Mouse (Mus musculus): ENCODE results near the gene P2rx6.
"Not testable (repeated sequence)": the region's sequence is repeated elsewhere in the genome, so short reads cannot be mapped to it uniquely, and the experiment has no call there.

P2rx6 gene

GRCm38 (mm10) chr16:17561751-17562208 lies at the start of gene P2rx6:
P2rx6 (plus strand) TSS chr16:17561885.
- DNase-seq (ENCODE audit: low spot score), result peak; percentile 58

GRCm38 (mm10) chr16:17518910-17519309 lies 42.8 kb upstream of the P2rx6 start:
- no peak for DNase-seq (ENCODE audit: low spot score)

GRCm38 (mm10) chr16:17524156-17524555 lies 37.5 kb upstream of the P2rx6 start:
- no peak for DNase-seq (ENCODE audit: low spot score)

- no peak for DNase-seq (ENCODE audit: low spot score)
These were observed 36.2 kb upstream of the P2rx6 start for GRCm38 (mm10) chr16:17525524-17525923.

GRCm38 (mm10) chr16:17526223-17526622 lies 35.5 kb upstream of the P2rx6 start:
- DNase-seq (ENCODE audit: low spot score), result no peak

- DNase-seq (ENCODE audit: low spot score), result no peak
These were observed 34.1 kb upstream of the P2rx6 start for GRCm38 (mm10) chr16:17527606-17528005.

GRCm38 (mm10) chr16:17528276-17528675 lies 33.4 kb upstream of the P2rx6 start:
- no peak for DNase-seq (ENCODE audit: low spot score)

GRCm38 (mm10) chr16:17529981-17530586 lies 31.6 kb upstream of the P2rx6 start:
- DNase-seq (ENCODE audit: low spot score), result no peak

GRCm38 (mm10) chr16:17530640-17531288 lies 30.9 kb upstream of the P2rx6 start, which contains the start of gene Thap7:
Thap7 (minus strand) TSS chr16:17531136.
- peak; percentile 96 for DNase-seq (ENCODE audit: low spot score)

GRCm38 (mm10) chr16:17532271-17532670 lies 29.4 kb upstream of the P2rx6 start:
- no peak for DNase-seq (ENCODE audit: low spot score)

- no peak for DNase-seq (ENCODE audit: low spot score)
These were observed 28.9 kb upstream of the P2rx6 start for GRCm38 (mm10) chr16:17532676-17533329.

GRCm38 (mm10) chr16:17536584-17536983 lies 25.1 kb upstream of the P2rx6 start:
- DNase-seq (ENCODE audit: low spot score), result no peak

GRCm38 (mm10) chr16:17542632-17543031 lies 19.1 kb upstream of the P2rx6 start:
- no peak for DNase-seq (ENCODE audit: low spot score)

- no peak for DNase-seq (ENCODE audit: low spot score)
These were observed 8.8 kb upstream of the P2rx6 start for GRCm38 (mm10) chr16:17552837-17553236.

- DNase-seq (ENCODE audit: low spot score), result no peak
These were observed 7.6 kb upstream of the P2rx6 start for GRCm38 (mm10) chr16:17553910-17554685.

- DNase-seq (ENCODE audit: low spot score), result not testable (repeated sequence)
These were observed 7.0 kb upstream of the P2rx6 start for GRCm38 (mm10) chr16:17554702-17555101.

- no peak for DNase-seq (ENCODE audit: low spot score)
These were observed 5.5 kb upstream of the P2rx6 start for GRCm38 (mm10) chr16:17556180-17556579.

- no peak for DNase-seq (ENCODE audit: low spot score)
These were observed 4.8 kb upstream of the P2rx6 start for GRCm38 (mm10) chr16:17556907-17557306.

GRCm38 (mm10) chr16:17557947-17558480 lies 3.7 kb upstream of the P2rx6 start:
- peak; percentile 71 for DNase-seq (ENCODE audit: low spot score)

- no peak for DNase-seq (ENCODE audit: low spot score)
These were observed 2.9 kb upstream of the P2rx6 start for GRCm38 (mm10) chr16:17558811-17559210.

- DNase-seq (ENCODE audit: low spot score), result no peak
These were observed 2.2 kb upstream of the P2rx6 start for GRCm38 (mm10) chr16:17559396-17560027.

Data from ovary, postnatal 36 days (tissue).